Mouse (Mus musculus): Measurements from ENCODE around the gene Hoxd8. TPM values are rescaled to one million over a fixed set of nuclear protein-coding genes. Genes with fewer than 3 reads are reported as not detected.

Hoxd8 gene
- total and polyA plus RNA-seq, 2 experiments = 0.06 TPM; not detected in 1

DNA sequence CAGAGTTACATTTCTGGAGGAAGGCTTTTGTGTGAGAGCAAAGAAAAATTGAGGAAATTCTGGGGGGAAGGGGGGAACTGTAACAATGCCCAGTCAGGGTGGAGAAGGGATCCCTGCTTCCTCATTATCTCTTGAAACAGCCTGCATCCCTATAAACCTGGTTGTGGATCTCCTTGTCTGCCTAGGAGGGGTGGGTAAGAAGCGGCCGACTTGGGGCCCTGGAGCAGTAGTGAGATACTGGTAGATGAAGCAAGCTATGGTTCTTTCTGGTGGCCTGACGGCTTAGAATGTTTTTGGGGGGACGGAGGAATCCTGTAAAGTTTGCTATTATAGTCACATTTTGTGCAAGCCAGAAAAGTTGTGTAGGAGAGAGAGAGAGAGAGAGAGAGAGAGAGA lies 11.0 kb upstream of the Hoxd8 start:
- no peak overlapping the region for H3K27ac ChIP-seq (replicated peaks; ENCODE audit: insufficient read depth, low read depth, low read length)
- TF ChIP-seq POLR2A (IDR thresholded peaks at IDR 0.05; ENCODE audit: extremely low read depth, insufficient read depth, low read length) = no peak
- TF ChIP-seq CTCF (IDR thresholded peaks at IDR 0.05; ENCODE audit: low read depth, low read length) = no peak
- H3K9ac ChIP-seq (ENCODE audit: low read depth, low read length) = no peak overlapping the region
- no peak overlapping the region for H3K4me3 ChIP-seq (ENCODE audit: insufficient read depth, low read depth, low read length)
- 0 out of 2 replicates have a peak, but pooled peaks cover 1% of the 10 kb centered on the region for H3K4me1 ChIP-seq (ENCODE audit: control insufficient read depth, insufficient read depth, low read length)
- H3K36me3 ChIP-seq (ENCODE audit: control insufficient read depth, insufficient read depth, low read length) = no peaks in the 10 kb centered on the region
- 12% methylated on average over 4 of the region's 4 CpGs for WGBS
- peaks cover 48% of the 10 kb centered on the region for H3K27me3 ChIP-seq (ENCODE audit: control insufficient read depth, insufficient read depth, low read length)
- DNase-seq (ENCODE audit: extremely low read depth, low read depth, low spot score) = no peak
- no peaks in the 10 kb centered on the region for H3K79me2 ChIP-seq (ENCODE audit: control insufficient read depth, insufficient read depth, low read length)

DNA sequence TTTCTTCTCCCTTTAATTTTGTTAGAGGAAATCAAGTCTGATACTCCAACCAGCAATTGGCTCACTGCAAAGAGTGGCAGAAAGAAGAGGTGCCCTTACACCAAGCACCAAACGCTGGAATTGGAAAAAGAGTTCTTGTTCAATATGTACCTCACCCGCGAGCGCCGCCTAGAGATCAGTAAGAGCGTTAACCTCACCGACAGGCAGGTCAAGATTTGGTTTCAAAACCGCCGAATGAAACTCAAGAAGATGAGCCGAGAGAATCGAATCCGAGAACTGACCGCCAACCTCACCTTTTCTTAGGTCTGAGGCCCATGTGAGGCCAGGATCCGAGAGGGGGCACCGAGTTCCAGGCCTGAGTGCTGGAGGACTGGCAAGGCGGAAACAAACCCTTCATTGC lies 10.3 kb upstream of the Hoxd8 start:
- no peak for TF ChIP-seq POLR2A (IDR thresholded peaks at IDR 0.05; ENCODE audit: extremely low read depth, insufficient read depth, low read length)
- peak; percentile 32; the same call in 1 of the 2 replicates for TF ChIP-seq CTCF (IDR thresholded peaks at IDR 0.05; ENCODE audit: low read depth, low read length)
- DNase-seq (ENCODE audit: extremely low read depth, low read depth, low spot score) = no peak
- Histone ChIP-seq H3K36me3 (ENCODE audit: control insufficient read depth, insufficient read depth, low read length) (no peaks in the 10 kb centered on the region), H3K79me2 (ENCODE audit: control insufficient read depth, insufficient read depth, low read length) (no peaks in the 10 kb centered on the region), H3K27ac (replicated peaks; ENCODE audit: insufficient read depth, low read depth, low read length) (no peak overlapping the region), H3K9ac (ENCODE audit: low read depth, low read length) (no peak overlapping the region), H3K4me1 (ENCODE audit: control insufficient read depth, insufficient read depth, low read length) (0 out of 2 replicates have a peak, but pooled peaks cover 1% of the 10 kb centered on the region), H3K4me3 (ENCODE audit: insufficient read depth, low read depth, low read length) (no peak overlapping the region), H3K27me3 (ENCODE audit: control insufficient read depth, insufficient read depth, low read length) (peaks cover 50% of the 10 kb centered on the region)
- WGBS = 6% methylated on average over 16 of the region's 16 CpGs

DNA sequence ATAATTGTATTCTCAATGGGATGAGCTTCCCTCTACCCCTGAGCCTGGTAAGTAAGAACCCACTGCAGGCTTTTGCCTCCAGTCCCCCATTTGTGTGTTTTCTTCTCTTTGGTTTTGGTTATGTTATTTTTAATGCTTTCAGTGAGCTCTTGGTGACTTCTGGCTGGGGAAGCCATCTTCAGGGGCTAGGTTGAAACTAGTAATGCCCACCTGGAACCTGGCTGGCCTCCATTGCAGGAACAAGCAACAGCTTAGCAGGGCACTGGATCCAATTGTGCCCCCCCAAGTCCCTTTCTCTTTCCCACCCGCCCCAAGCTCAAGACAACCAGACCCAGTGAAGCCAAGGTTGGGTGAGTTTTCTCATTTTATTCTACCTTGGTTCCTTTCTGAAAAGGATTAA lies 9.0 kb upstream of the Hoxd8 start:
- no peak for DNase-seq (ENCODE audit: extremely low read depth, low read depth, low spot score)
- no peak overlapping the region for H3K4me3 ChIP-seq (ENCODE audit: insufficient read depth, low read depth, low read length)
- 0 out of 2 replicates have a peak, but pooled peaks cover 1% of the 10 kb centered on the region for H3K4me1 ChIP-seq (ENCODE audit: control insufficient read depth, insufficient read depth, low read length)
- H3K27me3 ChIP-seq (ENCODE audit: control insufficient read depth, insufficient read depth, low read length) = peaks cover 55% of the 10 kb centered on the region
- no peak for TF ChIP-seq POLR2A (IDR thresholded peaks at IDR 0.05; ENCODE audit: extremely low read depth, insufficient read depth, low read length)
- no peak for TF ChIP-seq CTCF (IDR thresholded peaks at IDR 0.05; ENCODE audit: low read depth, low read length)
- H3K79me2 ChIP-seq (ENCODE audit: control insufficient read depth, insufficient read depth, low read length) = no peaks in the 10 kb centered on the region
- no peak overlapping the region for H3K27ac ChIP-seq (replicated peaks; ENCODE audit: insufficient read depth, low read depth, low read length)
- H3K9ac ChIP-seq (ENCODE audit: low read depth, low read length) = no peak overlapping the region
- WGBS = 10% methylated on average over 1 of the region's 1 CpGs
- no peaks in the 10 kb centered on the region for H3K36me3 ChIP-seq (ENCODE audit: control insufficient read depth, insufficient read depth, low read length)

DNA sequence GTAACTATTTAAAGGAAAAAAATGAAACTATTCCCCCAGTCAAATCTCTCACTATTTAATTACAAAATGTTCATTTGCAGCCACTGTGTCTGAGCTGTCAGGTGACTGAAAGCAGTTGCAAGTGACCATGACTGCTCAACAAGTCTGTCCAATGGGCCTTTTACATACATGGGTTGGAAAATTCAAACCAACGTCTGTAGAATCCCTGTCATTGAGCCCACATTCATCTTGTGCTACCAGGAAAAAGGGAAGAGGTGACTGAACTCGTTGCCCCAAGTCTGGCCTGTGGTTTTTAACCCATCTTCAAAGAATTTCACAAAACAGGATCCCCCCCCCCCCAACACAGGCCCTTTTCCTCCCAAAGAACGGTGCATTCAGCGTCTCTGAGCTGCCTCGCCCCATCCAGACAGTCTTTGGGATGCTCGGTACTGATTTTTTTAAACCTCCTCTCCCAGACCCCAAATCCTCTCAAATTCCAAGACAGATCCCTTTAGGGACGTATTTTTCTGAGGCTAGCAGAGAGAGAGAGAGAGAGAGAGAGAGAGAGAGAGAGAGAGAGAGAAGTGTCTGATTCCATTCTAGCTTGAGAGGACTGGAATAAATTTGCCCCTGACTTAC lies 8.5 kb upstream of the Hoxd8 start:
- H3K9ac ChIP-seq (ENCODE audit: low read depth, low read length) = no peak overlapping the region
- no peaks in the 10 kb centered on the region for H3K79me2 ChIP-seq (ENCODE audit: control insufficient read depth, insufficient read depth, low read length)
- H3K4me3 ChIP-seq (ENCODE audit: insufficient read depth, low read depth, low read length) = no peak overlapping the region
- WGBS = 7% methylated on average over 7 of the region's 7 CpGs
- peaks cover 59% of the 10 kb centered on the region for H3K27me3 ChIP-seq (ENCODE audit: control insufficient read depth, insufficient read depth, low read length)
- no peak for TF ChIP-seq CTCF (IDR thresholded peaks at IDR 0.05; ENCODE audit: low read depth, low read length)
- TF ChIP-seq POLR2A (IDR thresholded peaks at IDR 0.05; ENCODE audit: extremely low read depth, insufficient read depth, low read length) = no peak
- H3K36me3 ChIP-seq (ENCODE audit: control insufficient read depth, insufficient read depth, low read length) = no peaks in the 10 kb centered on the region
- no peak overlapping the region for H3K27ac ChIP-seq (replicated peaks; ENCODE audit: insufficient read depth, low read depth, low read length)
- H3K4me1 ChIP-seq (ENCODE audit: control insufficient read depth, insufficient read depth, low read length) = 0 out of 2 replicates have a peak, but pooled peaks cover 1% of the 10 kb centered on the region
- DNase-seq (ENCODE audit: extremely low read depth, low read depth, low spot score) = no peak

DNA sequence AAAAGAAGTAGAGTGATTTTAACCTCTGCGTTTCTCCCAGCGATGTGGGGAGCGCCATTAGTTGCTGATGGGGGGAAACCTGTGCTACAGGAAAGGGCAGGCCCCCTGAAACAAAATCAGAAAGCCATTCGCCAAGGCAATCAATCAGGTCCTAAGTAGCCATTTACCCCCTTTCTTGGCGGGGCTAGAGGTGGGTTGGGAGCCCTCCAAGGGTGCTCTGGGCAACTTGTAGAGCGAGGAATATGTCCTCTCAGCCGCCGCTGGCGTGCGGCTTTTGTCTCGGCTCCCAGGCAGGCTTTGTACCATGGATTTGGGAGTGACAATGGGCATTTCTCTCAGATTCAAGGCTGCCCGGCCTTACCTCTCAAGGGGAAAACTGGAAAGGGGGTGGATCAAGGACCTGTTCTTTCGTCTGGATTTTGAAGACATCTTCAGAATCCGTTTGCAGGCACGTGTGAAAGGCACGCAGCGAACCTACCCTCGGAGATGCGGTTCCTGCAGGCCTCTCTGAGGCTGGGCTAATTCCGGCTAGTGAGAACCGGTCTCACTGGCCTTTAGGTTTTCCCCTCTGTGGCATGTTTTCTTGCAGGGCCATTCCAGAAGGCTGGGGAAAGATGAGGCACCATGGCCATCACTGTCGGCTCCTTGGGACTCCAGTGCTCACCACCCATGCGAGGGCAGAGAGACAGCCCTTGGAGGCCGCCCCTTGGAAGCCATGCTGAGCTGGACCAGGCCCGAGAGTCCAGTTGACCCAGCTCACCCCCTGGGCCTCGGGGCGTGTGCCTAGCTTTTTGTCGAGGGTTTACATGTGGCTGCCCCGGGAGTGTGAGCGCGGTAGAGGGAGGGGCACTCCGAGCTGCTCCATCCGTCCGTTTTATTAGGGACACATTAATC lies 7.7 kb upstream of the Hoxd8 start:
- no peak overlapping the region for H3K27ac ChIP-seq (replicated peaks; ENCODE audit: insufficient read depth, low read depth, low read length)
- H3K4me3 ChIP-seq (ENCODE audit: insufficient read depth, low read depth, low read length) = no peak overlapping the region
- TF ChIP-seq CTCF (IDR thresholded peaks at IDR 0.05; ENCODE audit: low read depth, low read length) (no peak), POLR2A (IDR thresholded peaks at IDR 0.05; ENCODE audit: extremely low read depth, insufficient read depth, low read length) (no peak)
- WGBS = 8% methylated on average over 34 of the region's 34 CpGs
- H3K36me3 ChIP-seq (ENCODE audit: control insufficient read depth, insufficient read depth, low read length) = no peaks in the 10 kb centered on the region
- H3K27me3 ChIP-seq (ENCODE audit: control insufficient read depth, insufficient read depth, low read length) = peaks cover 52% of the 10 kb centered on the region
- no peak for DNase-seq (ENCODE audit: extremely low read depth, low read depth, low spot score)
- no peaks in the 10 kb centered on the region for H3K79me2 ChIP-seq (ENCODE audit: control insufficient read depth, insufficient read depth, low read length)
- H3K4me1 ChIP-seq (ENCODE audit: control insufficient read depth, insufficient read depth, low read length) = 0 out of 2 replicates have a peak, but pooled peaks cover 1% of the 10 kb centered on the region
- H3K9ac ChIP-seq (ENCODE audit: low read depth, low read length) = no peak overlapping the region

All from liver, adult 2 months (tissue).